Mouse (Mus musculus) kidney, adult 2 months (tissue): ENCODE results near the gene Snapc2.

Source experiments
- CTCF ChIP-seq: fragments of 200-500 bp; conservative IDR thresholded peaks from 2 replicates; pipeline ENCODE4 v1.5.1; 2011; ENCODE audit warnings: low read depth, mild to moderate bottlenecking, control low read depth, low read length, moderate library complexity, mixed read lengths; ENCODE audit not compliant: insufficient read depth, insufficient read length
- POLR2A ChIP-seq: fragments of 200-500 bp; IDR thresholded peaks from one replicate; pipeline ENCODE4 v1.6.1; 2011; ENCODE audit warnings: low read depth, low read length, control low read depth

GRCm38 (mm10) chr8:4230612-4231351 lies 22.1 kb upstream of the Snapc2 start:
- TF ChIP-seq CTCF, result no peak
- no peak for TF ChIP-seq POLR2A
